Mouse (Mus musculus): ENCODE measurements at regions not wholly inside any gene's neighbourhood (a gene's known extent, or its start where the extent isn't known, plus 50 kb on each side); places are given as distances from the start of the nearest gene placed in this dataset.

- no peak for TF ChIP-seq POLR2A (IDR thresholded peaks at IDR 0.05; ENCODE audit: low read depth, low read length)
- no peak for TF ChIP-seq CTCF (IDR thresholded peaks at IDR 0.05; ENCODE audit: extremely low read depth, insufficient read length, insufficient replicate concordance, low read depth, low read length)
- H3K36me3 ChIP-seq (ENCODE audit: control insufficient read depth, insufficient read depth, low read length): no peaks in the 10 kb centered on the region
- H3K27me3 ChIP-seq (ENCODE audit: control insufficient read depth, insufficient read depth, low read length): no peaks in the 10 kb centered on the region
- H3K27ac ChIP-seq (ENCODE audit: insufficient read depth, low read depth, low read length): no peak overlapping the region
- WGBS: 62% methylated on average over 2 of the region's 2 CpGs
- no peak overlapping the region for H3K4me3 ChIP-seq (ENCODE audit: low read depth, low read length)
- no peaks in the 10 kb centered on the region for H3K4me1 ChIP-seq (ENCODE audit: control insufficient read depth, insufficient read depth, insufficient read length, low read length)
These were observed 160.5 kb upstream of the Ntf3 start for GRCm38 (mm10) chr6:126327187-126327586.

DNA sequence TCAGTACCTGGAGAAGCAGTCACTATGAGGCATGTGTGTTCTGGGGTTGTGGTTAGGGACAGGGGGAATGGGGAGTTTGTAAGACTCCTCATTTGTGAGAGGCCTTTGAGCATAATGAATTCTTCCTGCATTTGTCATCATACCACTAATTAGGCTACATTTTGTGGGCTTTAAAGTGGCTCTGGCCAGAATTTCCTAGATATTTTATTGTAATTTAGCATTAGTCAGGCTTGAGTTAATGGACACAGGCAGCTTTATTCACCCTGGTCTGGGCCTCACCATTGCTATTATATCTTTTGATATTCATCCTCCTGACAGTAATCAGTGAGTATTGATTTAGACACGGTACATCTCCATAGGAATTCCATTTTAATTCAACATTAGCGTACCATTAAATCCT, 151.8 kb upstream of the Ntf3 start:
- no peak overlapping the region for H3K27ac ChIP-seq (ENCODE audit: insufficient read depth, low read depth, low read length)
- no peaks in the 10 kb centered on the region for H3K36me3 ChIP-seq (ENCODE audit: control insufficient read depth, insufficient read depth, low read length)
- WGBS: 88% methylated on average over 2 of the region's 2 CpGs
- H3K4me1 ChIP-seq (ENCODE audit: control insufficient read depth, insufficient read depth, insufficient read length, low read length): no peaks in the 10 kb centered on the region
- H3K4me3 ChIP-seq (ENCODE audit: low read depth, low read length): no peak overlapping the region
- H3K27me3 ChIP-seq (ENCODE audit: control insufficient read depth, insufficient read depth, low read length): no peaks in the 10 kb centered on the region
- TF ChIP-seq POLR2A (IDR thresholded peaks at IDR 0.05; ENCODE audit: low read depth, low read length): no peak
- no peak for TF ChIP-seq CTCF (IDR thresholded peaks at IDR 0.05; ENCODE audit: extremely low read depth, insufficient read length, insufficient replicate concordance, low read depth, low read length)

DNA sequence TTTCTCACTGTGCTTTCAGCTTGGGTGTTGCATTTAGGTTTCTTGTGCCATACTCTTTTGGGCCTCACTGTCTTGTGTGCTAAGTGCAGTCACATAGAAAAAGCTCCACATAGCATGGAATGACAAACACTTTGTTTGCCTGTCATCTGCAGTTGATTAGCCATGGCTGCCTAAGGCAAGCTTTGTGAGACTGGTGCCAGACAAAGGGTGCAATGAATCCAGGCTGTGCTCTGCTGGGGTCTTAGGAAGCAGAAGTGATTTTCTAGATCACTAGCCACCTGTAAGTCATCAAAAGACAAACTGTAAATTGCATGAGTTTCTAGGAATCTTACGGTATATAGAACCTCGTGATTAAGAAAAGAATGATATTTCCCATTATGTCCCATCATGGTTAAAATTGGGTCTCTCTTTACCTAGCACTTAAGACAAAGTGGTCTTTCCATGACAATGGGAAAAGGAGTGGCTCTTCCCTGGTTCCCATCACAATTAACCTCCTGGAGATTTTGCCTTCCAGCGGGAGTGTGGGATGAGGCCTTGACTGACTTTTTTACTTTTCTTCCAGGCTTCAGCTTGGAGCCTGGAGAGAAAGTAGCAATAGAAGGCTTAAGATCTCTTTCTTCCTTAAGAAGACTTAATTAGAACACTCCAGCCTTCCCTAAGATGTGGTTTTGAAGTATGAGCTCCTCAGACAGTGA, 144.2 kb upstream of the Ntf3 start:
- no peaks in the 10 kb centered on the region for H3K27me3 ChIP-seq (ENCODE audit: control insufficient read depth, insufficient read depth, low read length)
- no peak overlapping the region for H3K27ac ChIP-seq (ENCODE audit: insufficient read depth, low read depth, low read length)
- H3K4me1 ChIP-seq (ENCODE audit: control insufficient read depth, insufficient read depth, insufficient read length, low read length): no peaks in the 10 kb centered on the region
- H3K4me3 ChIP-seq (ENCODE audit: low read depth, low read length): no peak overlapping the region
- TF ChIP-seq CTCF (IDR thresholded peaks at IDR 0.05; ENCODE audit: extremely low read depth, insufficient read length, insufficient replicate concordance, low read depth, low read length) (no peak), POLR2A (IDR thresholded peaks at IDR 0.05; ENCODE audit: low read depth, low read length) (no peak)
- 82% methylated on average over 3 of the region's 3 CpGs for WGBS
- H3K36me3 ChIP-seq (ENCODE audit: control insufficient read depth, insufficient read depth, low read length): no peaks in the 10 kb centered on the region

DNA sequence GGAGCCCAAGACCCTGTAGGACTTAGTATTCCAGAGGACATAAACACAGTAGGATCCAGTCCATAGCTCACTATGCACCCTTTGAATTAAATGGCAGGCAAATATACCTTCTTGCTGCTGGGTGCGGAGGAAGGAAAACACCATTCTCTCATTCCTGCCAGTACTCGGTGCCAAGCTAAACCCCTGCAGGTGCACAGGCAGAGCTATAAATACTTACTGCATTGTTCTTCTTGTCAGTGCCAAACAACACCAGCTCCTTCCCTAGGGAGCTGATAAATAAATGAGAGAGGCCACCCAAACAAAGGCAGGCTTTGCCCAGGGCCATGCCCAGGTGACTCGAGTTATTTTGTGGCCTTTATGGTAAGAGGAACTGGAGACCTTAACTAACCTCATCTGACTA, 136.4 kb upstream of the Ntf3 start:
- no peaks in the 10 kb centered on the region for H3K27me3 ChIP-seq (ENCODE audit: control insufficient read depth, insufficient read depth, low read length)
- WGBS: 46% methylated on average over 3 of the region's 3 CpGs

GRCm38 (mm10) chr6:126291581-126291980, 124.9 kb upstream of the Ntf3 start:
- H3K36me3 ChIP-seq (ENCODE audit: control insufficient read depth, insufficient read depth, low read length): no peaks in the 10 kb centered on the region
- no peak overlapping the region for H3K27ac ChIP-seq (ENCODE audit: insufficient read depth, low read depth, low read length)
- H3K4me3 ChIP-seq (ENCODE audit: low read depth, low read length): no peak overlapping the region
- 67% methylated on average over 2 of the region's 2 CpGs for WGBS
- TF ChIP-seq POLR2A (IDR thresholded peaks at IDR 0.05; ENCODE audit: low read depth, low read length): no peak
- TF ChIP-seq CTCF (IDR thresholded peaks at IDR 0.05; ENCODE audit: extremely low read depth, insufficient read length, insufficient replicate concordance, low read depth, low read length): no peak
- no peaks in the 10 kb centered on the region for H3K27me3 ChIP-seq (ENCODE audit: control insufficient read depth, insufficient read depth, low read length)
- H3K4me1 ChIP-seq (ENCODE audit: control insufficient read depth, insufficient read depth, insufficient read length, low read length): no peaks in the 10 kb centered on the region

More for the DNA sequence above, 136.4 kb upstream of the Ntf3 start:
- H3K4me3 ChIP-seq (ENCODE audit: low read depth, low read length): no peak overlapping the region
- no peak overlapping the region for H3K27ac ChIP-seq (ENCODE audit: insufficient read depth, low read depth, low read length)
- no peaks in the 10 kb centered on the region for H3K4me1 ChIP-seq (ENCODE audit: control insufficient read depth, insufficient read depth, insufficient read length, low read length)
- TF ChIP-seq CTCF (IDR thresholded peaks at IDR 0.05; ENCODE audit: extremely low read depth, insufficient read length, insufficient replicate concordance, low read depth, low read length) (no peak), POLR2A (IDR thresholded peaks at IDR 0.05; ENCODE audit: low read depth, low read length) (no peak)
- H3K36me3 ChIP-seq (ENCODE audit: control insufficient read depth, insufficient read depth, low read length): no peaks in the 10 kb centered on the region

DNA sequence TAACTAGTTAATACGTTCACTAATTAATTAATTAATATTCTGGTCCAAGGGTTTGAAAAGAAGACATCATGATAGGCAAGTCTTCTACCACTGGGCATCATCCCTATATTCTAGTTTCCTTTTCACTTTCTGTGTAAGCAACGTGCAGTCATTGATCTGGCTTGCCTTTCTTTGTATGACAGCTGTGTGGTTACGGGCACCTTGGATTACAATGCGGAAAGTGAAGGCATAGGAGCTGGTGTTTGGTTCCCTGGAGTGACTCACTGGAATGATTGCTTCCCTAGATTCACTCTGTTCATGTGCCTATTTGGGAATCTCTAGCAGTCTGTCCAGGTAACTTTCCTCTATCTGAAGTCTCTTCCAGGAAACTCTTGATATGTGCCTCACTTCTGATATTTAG, 120.5 kb upstream of the Ntf3 start:
- Histone ChIP-seq H3K4me1 (ENCODE audit: control insufficient read depth, insufficient read depth, insufficient read length, low read length) (no peaks in the 10 kb centered on the region), H3K4me3 (ENCODE audit: low read depth, low read length) (no peak overlapping the region), H3K27me3 (ENCODE audit: control insufficient read depth, insufficient read depth, low read length) (no peaks in the 10 kb centered on the region), H3K36me3 (ENCODE audit: control insufficient read depth, insufficient read depth, low read length) (no peaks in the 10 kb centered on the region), H3K27ac (ENCODE audit: insufficient read depth, low read depth, low read length) (no peak overlapping the region)
- no peak for TF ChIP-seq CTCF (IDR thresholded peaks at IDR 0.05; ENCODE audit: extremely low read depth, insufficient read length, insufficient replicate concordance, low read depth, low read length)
- no peak for TF ChIP-seq POLR2A (IDR thresholded peaks at IDR 0.05; ENCODE audit: low read depth, low read length)
- WGBS: 66% methylated on average over 4 of the region's 4 CpGs

DNA sequence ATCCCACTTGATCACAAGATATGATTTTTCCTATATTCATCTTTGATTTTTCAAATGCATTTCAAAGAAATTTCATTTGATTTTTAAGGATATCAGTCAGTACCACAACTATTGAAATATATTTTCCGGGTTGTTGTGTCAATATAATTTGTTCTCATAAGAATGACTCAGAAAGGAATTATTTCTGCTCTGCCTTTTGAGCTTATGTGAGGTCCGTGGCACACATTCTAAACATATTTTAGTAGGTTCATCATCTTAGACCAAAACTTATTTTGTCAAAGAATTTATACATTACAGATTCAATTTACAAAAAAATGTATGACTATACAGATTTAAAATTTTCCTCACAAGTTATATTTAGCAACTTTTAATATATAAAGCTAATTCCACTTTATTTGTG, 119.5 kb upstream of the Ntf3 start:
- no peaks in the 10 kb centered on the region for H3K4me1 ChIP-seq (ENCODE audit: control insufficient read depth, insufficient read depth, insufficient read length, low read length)
- 78% methylated on average over 2 of the region's 2 CpGs for WGBS
- no peaks in the 10 kb centered on the region for H3K27me3 ChIP-seq (ENCODE audit: control insufficient read depth, insufficient read depth, low read length)
- H3K36me3 ChIP-seq (ENCODE audit: control insufficient read depth, insufficient read depth, low read length): no peaks in the 10 kb centered on the region
- H3K4me3 ChIP-seq (ENCODE audit: low read depth, low read length): no peak overlapping the region
- TF ChIP-seq CTCF (IDR thresholded peaks at IDR 0.05; ENCODE audit: extremely low read depth, insufficient read length, insufficient replicate concordance, low read depth, low read length): no peak
- no peak for TF ChIP-seq POLR2A (IDR thresholded peaks at IDR 0.05; ENCODE audit: low read depth, low read length)
- no peak overlapping the region for H3K27ac ChIP-seq (ENCODE audit: insufficient read depth, low read depth, low read length)
